Mouse (Mus musculus) bone marrow, adult 2 months (tissue): ENCODE data around the gene C1qb. TPM values are rescaled to one million over a fixed set of nuclear protein-coding genes. Genes with fewer than 3 reads are reported as not detected.
A peak's percentile ranks its signal among the peaks of the same experiment; 100 is the strongest.

Source experiments
- H3K27ac ChIP-seq: fragments of 200-500 bp; 2 replicates; pipeline ENCODE4 v1.5.1; 2012; ENCODE audit warnings: low read depth, mild to moderate bottlenecking, control low read depth, inconsistent platforms, low read length; ENCODE audit not compliant: control insufficient read depth, poor library complexity, insufficient read depth
- H3K4me1 ChIP-seq: fragments of 200-500 bp; 2 replicates; pipeline ENCODE4 v1.6.1; 2011; ENCODE audit warnings: low read length; ENCODE audit not compliant: control insufficient read depth, insufficient read depth
- H3K4me3 ChIP-seq: fragments of 200-500 bp; replicated peaks from 2 replicates; pipeline ENCODE3; 2011; ENCODE audit warnings: mild to moderate bottlenecking, low read depth, low read length, control low read depth; ENCODE audit not compliant: control insufficient read depth
- CTCF ChIP-seq: fragments of 200-500 bp; IDR thresholded peaks from 2 replicates; pipeline ENCODE4 v1.5.1; 2011; ENCODE audit warnings: low read length, control low read depth; ENCODE audit not compliant: control insufficient read depth, insufficient read depth
- POLR2A ChIP-seq: fragments of 200-500 bp; IDR thresholded peaks from 2 replicates; pipeline ENCODE4 v1.6.1; 2011; ENCODE audit warnings: low read depth, mild to moderate bottlenecking, control low read depth, low read length, borderline replicate concordance; ENCODE audit not compliant: control insufficient read depth
- WGBS: fragments of 180-500 bp; shearing (Covaris S2); methylation state at CpG from one replicate; pipeline ENCODE4 v1.1.7; 2018; 5-methylcytosine and 5-hydroxymethylcytosine counted together
- polyA plus RNA-seq: library from polyadenylated mRNA; stranded (reverse); fragments of >200 nt; gene quantifications from 2 replicates; pipeline ENCODE4 v1.2.4, GENCODE M21; 2011; ENCODE audit warnings: low replicate concordance; ENCODE audit not compliant: missing spikeins, insufficient read depth, insufficient read length

The C1qb gene
- polyA plus RNA-seq, 1 experiment, result 77.8 TPM

GRCm38 (mm10) chr4:136899154-136899553, 13.2 kb upstream of the C1qb start:
- Histone ChIP-seq H3K4me3 (no peak overlapping the region), H3K4me1 (no peaks in the 10 kb centered on the region), H3K27ac (no peak overlapping the region)
- WGBS, result 55% methylated on average over 7 of the region's 7 CpGs
- TF ChIP-seq CTCF (0 out of 2 replicates have a peak, but pooled peaks have one; percentile 23), POLR2A (no peak)

- WGBS, result 56% methylated on average over 9 of the region's 9 CpGs
- Histone ChIP-seq H3K4me1 (no peaks in the 10 kb centered on the region), H3K4me3 (peak within 1 kb of the TSS; percentile 14), H3K27ac (0 out of 2 replicates have a peak within 1 kb of the TSS, but pooled peaks have one; percentile 28)
- TF ChIP-seq CTCF (no peak), POLR2A (no peak)
Observed at GRCm38 (mm10) chr4:136898637-136899036, 12.7 kb upstream of the C1qb start, which contains the start of gene C1qa. Gene C1qa (minus strand): TSS chr4:136898803.

- Histone ChIP-seq H3K4me3 (no peak overlapping the region), H3K4me1 (no peaks in the 10 kb centered on the region), H3K27ac (0 out of 2 replicates have a peak overlapping the region, but pooled peaks have one; percentile 28)
- 71% methylated on average over 9 of the region's 9 CpGs for WGBS
- TF ChIP-seq POLR2A, result no peak
- TF ChIP-seq CTCF, result no peak
Observed at GRCm38 (mm10) chr4:136898084-136898598, 12.2 kb upstream of the C1qb start.

- no peak overlapping the region for H3K4me3 ChIP-seq
- no peaks in the 10 kb centered on the region for H3K4me1 ChIP-seq
- H3K27ac ChIP-seq, result no peak overlapping the region
- 31% methylated on average over 10 of the region's 10 CpGs for WGBS
- TF ChIP-seq POLR2A (no peak), CTCF (no peak)
Observed at GRCm38 (mm10) chr4:136896461-136896860, 10.5 kb upstream of the C1qb start.

GRCm38 (mm10) chr4:136895861-136896260, 9.9 kb upstream of the C1qb start:
- TF ChIP-seq CTCF (no peak), POLR2A (no peak)
- no peak overlapping the region for H3K27ac ChIP-seq
- no peak overlapping the region for H3K4me3 ChIP-seq
- H3K4me1 ChIP-seq, result no peaks in the 10 kb centered on the region
- WGBS, result 15% methylated on average over 15 of the region's 15 CpGs

GRCm38 (mm10) chr4:136894821-136895220, 8.8 kb upstream of the C1qb start:
- Histone ChIP-seq H3K4me3 (no peak overlapping the region), H3K27ac (no peak overlapping the region), H3K4me1 (no peaks in the 10 kb centered on the region)
- TF ChIP-seq CTCF (no peak), POLR2A (no peak)
- 54% methylated on average over 4 of the region's 4 CpGs for WGBS

- H3K4me3 ChIP-seq, result no peak overlapping the region
- whole genome bisulfite sequencing, result 4% methylated on average over 9 of the region's 9 CpGs
- no peak overlapping the region for H3K27ac ChIP-seq
- H3K4me1 ChIP-seq, result no peaks in the 10 kb centered on the region
- TF ChIP-seq POLR2A (no peak), CTCF (peak; percentile 29; the same call in 1 of the 2 replicates)
Observed at GRCm38 (mm10) chr4:136893691-136894543, 7.9 kb upstream of the C1qb start.

- 9% methylated on average over 5 of the region's 5 CpGs for WGBS
- H3K27ac ChIP-seq, result peak within 1 kb of the TSS; percentile 4; the same call in 1 of the 2 replicates
- no peak for TF ChIP-seq POLR2A
- TF ChIP-seq CTCF, result no peak
- H3K4me1 ChIP-seq, result no peaks in the 10 kb centered on the region
- no peak within 1 kb of the TSS for H3K4me3 ChIP-seq
Observed at GRCm38 (mm10) chr4:136892811-136893210, 6.8 kb upstream of the C1qb start, which contains the start of gene C1qc. Gene C1qc (minus strand): TSS chr4:136893065.
